In genomic region chr7:37608556-37608955, GRCm38 (mm10) we compare ENCODE assay signal across 29 mouse cellular contexts.
"Had no signal": no experiment of that assay in that cellular context is flagged by ENCODE, and none has a peak within 500 bp of the region (broad histone marks: within the 10 kb centered on the region; RNA-seq: fewer than 3 reads in every experiment).

No protein-coding gene starts in this region.

- H3K27ac ChIP-seq: heart, embryonic 13.5 days; heart, embryonic 15.5 days; hindbrain, embryonic 10.5 days; hindbrain, embryonic 12.5 days; hindbrain, embryonic 13.5 days; hindbrain, embryonic 14.5 days; hindbrain, embryonic 15.5 days; hindbrain, postnatal 0 days; intestine, embryonic 15.5 days; kidney, embryonic 15.5 days; kidney, postnatal 0 days; layer of hippocampus, adult 2 months; left cerebral cortex, adult 2 months had no signal

- H3K4me1 ChIP-seq: heart, embryonic 13.5 days; heart, embryonic 15.5 days; hindbrain, embryonic 12.5 days; hindbrain, embryonic 13.5 days; hindbrain, embryonic 15.5 days; intestine, embryonic 15.5 days; kidney, embryonic 15.5 days had no signal

- H3K27me3 ChIP-seq: hindbrain, embryonic 12.5 days; hindbrain, embryonic 13.5 days; hindbrain, embryonic 15.5 days; intestine, embryonic 15.5 days had no signal

- DNase-seq: heart, postnatal 10 days; heart, postnatal 36 days; heart, postnatal 4 days; kidney, adult 11 months; kidney, adult 18-20 months; kidney, adult 2 months; kidney, adult 8-10 months; kidney, adult 9 months; kidney, postnatal 10 days; kidney, postnatal 14 days; kidney, postnatal 25 days; kidney, postnatal 36 days; kidney, postnatal 4 days; layer of hippocampus, adult 9-11 months; layer of hippocampus, postnatal 36 days had no signal

- H3K4me3 ChIP-seq: heart, embryonic 12.5 days; heart, embryonic 13.5 days; heart, embryonic 15.5 days; hindbrain, embryonic 10.5 days; hindbrain, embryonic 12.5 days; hindbrain, embryonic 13.5 days; hindbrain, embryonic 15.5 days; intestine, embryonic 15.5 days; kidney, embryonic 15.5 days; layer of hippocampus, adult 2 months; left cerebral cortex, adult 2 months had no signal

- H3K9me3 ChIP-seq: heart, embryonic 13.5 days; hindbrain, embryonic 12.5 days; hindbrain, embryonic 13.5 days; hindbrain, embryonic 15.5 days; intestine, embryonic 15.5 days; kidney, embryonic 15.5 days had no signal

- H3K36me3 ChIP-seq: heart, embryonic 12.5 days; heart, embryonic 13.5 days; heart, embryonic 15.5 days; hindbrain, embryonic 12.5 days; hindbrain, embryonic 15.5 days; intestine, embryonic 15.5 days; kidney, embryonic 15.5 days had no signal
